In the genomic region with DNA sequence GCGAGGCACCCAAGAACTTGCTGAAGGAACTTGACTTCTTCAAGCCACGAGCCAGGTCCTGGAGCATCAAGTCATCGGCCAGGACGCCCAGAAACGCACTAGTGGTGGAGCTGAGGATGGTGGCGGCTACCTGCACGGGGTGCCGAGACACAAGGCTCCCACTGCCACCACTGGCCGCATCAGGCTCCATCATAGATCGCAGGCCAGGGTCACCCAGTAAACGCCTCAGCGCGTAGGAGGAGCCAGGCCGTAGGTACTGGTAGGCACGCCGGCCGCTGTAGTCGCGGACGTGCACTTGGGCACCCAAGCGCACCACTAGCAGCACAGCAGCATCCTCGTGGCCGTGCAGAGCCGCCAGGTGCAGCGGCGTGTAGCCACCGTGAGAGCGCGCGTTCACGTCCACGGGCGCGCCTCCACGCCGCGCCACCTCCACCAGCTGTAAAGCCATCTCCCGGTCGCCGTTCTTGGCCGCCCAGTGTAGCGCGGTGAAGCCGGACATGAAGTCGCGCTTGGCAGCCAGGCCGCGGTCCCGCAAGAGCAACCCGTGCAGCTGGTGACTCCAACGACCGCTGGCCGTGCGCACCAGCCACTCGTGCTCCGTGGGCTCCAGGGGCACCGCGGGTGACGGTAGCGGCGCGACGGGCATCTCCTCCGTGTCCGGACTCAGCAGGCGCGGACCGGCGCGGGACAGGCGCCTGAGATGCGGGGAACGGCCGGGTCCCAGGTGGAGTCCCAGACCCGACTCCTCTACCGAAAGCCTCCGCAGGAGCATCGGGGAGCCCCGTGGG, we compare ENCODE assay signal across 9 mouse cellular contexts. TPM values are rescaled to one million over a fixed set of nuclear protein-coding genes. Genes with fewer than 3 reads are reported as not detected.
A peak's percentile ranks its signal among the peaks of the same experiment; 100 is the strongest.
DNase-seq lines count a peak whose midpoint lies in the region; ATAC-seq and TF ChIP-seq lines count a peak whose summit lies in the region.
"Had no signal": no experiment of that assay in that cellular context is flagged by ENCODE, and none has a peak within 500 bp of the region (broad histone marks: within the 10 kb centered on the region; RNA-seq: fewer than 3 reads in every experiment).

No protein-coding gene starts in this region.

- peaks cover 19% of the 10 kb centered on the region for H3K4me1 ChIP-seq in heart, embryonic 15.5 days (replicated peaks)
- peaks cover 56% of the 10 kb centered on the region for H3K4me1 ChIP-seq in G1E (ENCODE audit: insufficient read depth, low read depth, low read length)
- H3K4me1 ChIP-seq in embryonic facial prominence, embryonic 10.5 days: peaks cover 33% of the 10 kb centered on the region
- peaks cover 15% of the 10 kb centered on the region; the same call in 1 of the 2 replicates for H3K4me1 ChIP-seq in intestine, embryonic 16.5 days (ENCODE audit: control insufficient read depth, insufficient read depth, low read length)

- H3K9me3 ChIP-seq in heart, embryonic 15.5 days (replicated peaks): no peaks in the 10 kb centered on the region
- H3K9me3 ChIP-seq in G1E (replicated peaks): peaks cover 13% of the 10 kb centered on the region
- peaks cover 8% of the 10 kb centered on the region for H3K9me3 ChIP-seq in embryonic facial prominence, embryonic 10.5 days
- no peaks in the 10 kb centered on the region for H3K9me3 ChIP-seq in intestine, embryonic 16.5 days (ENCODE audit: control insufficient read depth, low read length)

- H3K27ac ChIP-seq in heart, embryonic 15.5 days: no peak overlapping the region
- peak overlapping the region; percentile 54; the same call in 1 of the 2 replicates for H3K27ac ChIP-seq in embryonic facial prominence, embryonic 10.5 days (replicated peaks)
- no peak overlapping the region for H3K27ac ChIP-seq in intestine, embryonic 16.5 days (ENCODE audit: low read length)

- H3K27me3 ChIP-seq in heart, embryonic 15.5 days: peaks cover 82% of the 10 kb centered on the region
- H3K27me3 ChIP-seq in G1E (ENCODE audit: insufficient read depth, low read length): peaks cover 18% of the 10 kb centered on the region
- peaks cover 95% of the 10 kb centered on the region for H3K27me3 ChIP-seq in embryonic facial prominence, embryonic 10.5 days (replicated peaks; ENCODE audit: low read depth, poor library complexity, severe bottlenecking)
- H3K27me3 ChIP-seq in intestine, embryonic 16.5 days (replicated peaks; ENCODE audit: control insufficient read depth, insufficient read depth, low read length): peaks cover 51% of the 10 kb centered on the region

- 6% methylated on average over 79 of the region's 79 CpGs for WGBS in heart, embryonic 15.5 days
- 5% methylated on average over 79 of the region's 79 CpGs for WGBS in embryonic facial prominence, embryonic 10.5 days
- WGBS in intestine, embryonic 16.5 days: 5% methylated on average over 79 of the region's 79 CpGs

- DNase-seq in heart, postnatal 4 days: no peak
- no peak for DNase-seq in G1E (ENCODE audit: low spot score)
- DNase-seq in embryonic facial prominence, embryonic 10.5 days (ENCODE audit: low spot score): peak; percentile 67
- peak; percentile 64 for DNase-seq in neural tube, embryonic 10.5 days (ENCODE audit: extremely low spot score, low spot score)
- DNase-seq in frontal cortex, adult 2 months (ENCODE audit: extremely low spot score in 1 of 2, low spot score in 1 of 2): no peak

- no peaks in the 10 kb centered on the region for H3K36me3 ChIP-seq in heart, embryonic 15.5 days
- peaks cover 12% of the 10 kb centered on the region for H3K36me3 ChIP-seq in G1E (replicated peaks)
- H3K36me3 ChIP-seq in embryonic facial prominence, embryonic 10.5 days (replicated peaks): no peaks in the 10 kb centered on the region; the same call in 1 of the 2 replicates
- H3K36me3 ChIP-seq in intestine, embryonic 16.5 days (ENCODE audit: control insufficient read depth, insufficient read depth, low read length): no peaks in the 10 kb centered on the region

- peak; percentile 35; the same call in 1 of the 2 replicates for ATAC-seq in heart, embryonic 15.5 days (replicated peaks; ENCODE audit: insufficient number of reproducible peaks, insufficient read depth, low FRiP score, low read depth)
- no peak for ATAC-seq in G1E (ENCODE audit: extremely low read depth, insufficient number of reproducible peaks, low FRiP score, poor library complexity, severe bottlenecking)
- ATAC-seq in intestine, embryonic 16.5 days: no peak
- no peak for ATAC-seq in megakaryocyte progenitor cell, adult 5-6 weeks (replicated peaks; ENCODE audit: poor library complexity)

- TF ChIP-seq CTCF in G1E (IDR thresholded peaks at IDR 0.05; ENCODE audit: low read depth, low read length): no peak

- H3K4me2 ChIP-seq in heart, embryonic 15.5 days: peak overlapping the region; percentile 98
- H3K4me2 ChIP-seq in intestine, embryonic 16.5 days (ENCODE audit: low read depth, low read length): peak overlapping the region; percentile 90

- H3K4me3 ChIP-seq in heart, embryonic 15.5 days: peak overlapping the region; percentile 61
- H3K4me3 ChIP-seq in G1E (ENCODE audit: low read depth, low read length): peak overlapping the region; percentile 81
- H3K4me3 ChIP-seq in embryonic facial prominence, embryonic 10.5 days: peak overlapping the region; percentile 58
- peak overlapping the region; percentile 58 for H3K4me3 ChIP-seq in intestine, embryonic 16.5 days (ENCODE audit: low read length)

- H3K9ac ChIP-seq in heart, embryonic 15.5 days: peak overlapping the region; percentile 7
- peak overlapping the region; percentile 61 for H3K9ac ChIP-seq in intestine, embryonic 16.5 days (ENCODE audit: low read depth, low read length)

RNA-seq across cellular contexts. Expression of a gene that starts 1.4 kb away (rescaled TPM):
- not detected in 2 replicates for polyA plus RNA-seq in heart, embryonic 15.5 days (2015; fragmentation: Nextera tagmentation; extraction: Ambion mirVana)
- not detected for total RNA-seq in heart, postnatal 4 days (2021)
- total RNA-seq in G1E (2014; fragmentation: Nextera tagmentation) (not detected in 2 replicates), G1E (2017) (0.29 and 0.76 TPM in 2 replicates)
- polyA plus RNA-seq in G1E (2012): 0.27 TPM in 1 of 2 replicates, not detected in the other
- 0.16 TPM in 1 of 2 replicates, not detected in the other for polyA plus RNA-seq in embryonic facial prominence, embryonic 10.5 days (2016; fragmentation: Nextera tagmentation; extraction: Ambion mirVana)
- polyA plus RNA-seq in intestine, embryonic 16.5 days (2015; fragmentation: Nextera tagmentation; extraction: Ambion mirVana): not detected in 2 replicates
- total RNA-seq in megakaryocyte progenitor cell, adult 5-6 weeks (2015): not detected in 2 replicates
- not detected in 2 replicates for total RNA-seq in megakaryocyte progenitor cell, adult 5-6 weeks (2017)
- polyA plus RNA-seq in frontal cortex, adult 2 months (2012; rRNA removed): 0.42 and 0.46 TPM in 2 replicates
- polyA plus RNA-seq: large intestine, adult 2 months had no signal

RNA-seq across cellular contexts. Expression of a gene that starts 1.5 kb away (rescaled TPM):
- polyA plus RNA-seq in heart, embryonic 15.5 days (2015; fragmentation: Nextera tagmentation; extraction: Ambion mirVana): 0.34 and 0.48 TPM in 2 replicates
- under 1 TPM; 0.07 to 0.27 TPM for total RNA-seq in heart, postnatal 4 days (2021)
- total RNA-seq in G1E (2014; fragmentation: Nextera tagmentation) (6.8 TPM in 2 replicates), G1E (2017) (2.1 and 3.0 TPM in 2 replicates)
- polyA plus RNA-seq in G1E (2012): 4.9 and 6.1 TPM in 2 replicates
- 0.44 and 0.82 TPM in 2 replicates for polyA plus RNA-seq in embryonic facial prominence, embryonic 10.5 days (2016; fragmentation: Nextera tagmentation; extraction: Ambion mirVana)
- 0.31 and 0.32 TPM in 2 replicates for polyA plus RNA-seq in intestine, embryonic 16.5 days (2015; fragmentation: Nextera tagmentation; extraction: Ambion mirVana)
- total RNA-seq in megakaryocyte progenitor cell, adult 5-6 weeks (2015): 0.73 and 0.79 TPM in 2 replicates
- total RNA-seq in megakaryocyte progenitor cell, adult 5-6 weeks (2017): 0.29 and 0.91 TPM in 2 replicates
- polyA plus RNA-seq in frontal cortex, adult 2 months (2012; rRNA removed): 42.7 and 43.3 TPM in 2 replicates

RNA-seq across cellular contexts. Expression of a gene that starts 8.3 kb away (rescaled TPM):
- polyA plus RNA-seq in heart, embryonic 15.5 days (2015; fragmentation: Nextera tagmentation; extraction: Ambion mirVana): not detected in 2 replicates
- not detected for total RNA-seq in heart, postnatal 4 days (2021)
- not detected in 2 replicates for total RNA-seq in G1E (2014; fragmentation: Nextera tagmentation)
- 0.16 TPM in 1 of 2 replicates, not detected in the other for total RNA-seq in G1E (2017)
- not detected in 2 replicates for polyA plus RNA-seq in G1E (2012)
- not detected in 2 replicates for polyA plus RNA-seq in embryonic facial prominence, embryonic 10.5 days (2016; fragmentation: Nextera tagmentation; extraction: Ambion mirVana)
- polyA plus RNA-seq in intestine, embryonic 16.5 days (2015; fragmentation: Nextera tagmentation; extraction: Ambion mirVana): not detected in 2 replicates
- total RNA-seq in megakaryocyte progenitor cell, adult 5-6 weeks (2015): not detected in 2 replicates
- total RNA-seq in megakaryocyte progenitor cell, adult 5-6 weeks (2017): not detected in 2 replicates
- polyA plus RNA-seq in frontal cortex, adult 2 months (2012; rRNA removed): not detected in 2 replicates
- polyA plus RNA-seq: large intestine, adult 2 months had no signal

RNA-seq across cellular contexts. Expression of a gene that starts 21.6 kb away (rescaled TPM):
- 2.5 and 2.6 TPM in 2 replicates for polyA plus RNA-seq in heart, embryonic 15.5 days (2015; fragmentation: Nextera tagmentation; extraction: Ambion mirVana)
- total RNA-seq in heart, postnatal 4 days (2021): 1 to 10 TPM in 1 of 2 experiments, under 1 TPM in 1; 0.93 to 1.1 TPM
- total RNA-seq in G1E (2014; fragmentation: Nextera tagmentation) (not detected in 2 replicates), G1E (2017) (0.11 TPM in 1 of 2 replicates, not detected in the other)
- not detected in 2 replicates for polyA plus RNA-seq in G1E (2012)
- 2.3 and 2.4 TPM in 2 replicates for polyA plus RNA-seq in embryonic facial prominence, embryonic 10.5 days (2016; fragmentation: Nextera tagmentation; extraction: Ambion mirVana)
- polyA plus RNA-seq in intestine, embryonic 16.5 days (2015; fragmentation: Nextera tagmentation; extraction: Ambion mirVana): 1.3 and 1.4 TPM in 2 replicates
- total RNA-seq in megakaryocyte progenitor cell, adult 5-6 weeks (2015): 0.02 TPM in 1 of 2 replicates, not detected in the other
- not detected in 2 replicates for total RNA-seq in megakaryocyte progenitor cell, adult 5-6 weeks (2017)
- polyA plus RNA-seq in frontal cortex, adult 2 months (2012; rRNA removed): 7.4 and 8.1 TPM in 2 replicates

RNA-seq across cellular contexts. Expression of a gene that starts 21.7 kb away (rescaled TPM):
- 0.16 TPM in 1 of 2 replicates, not detected in the other for polyA plus RNA-seq in heart, embryonic 15.5 days (2015; fragmentation: Nextera tagmentation; extraction: Ambion mirVana)
- total RNA-seq in heart, postnatal 4 days (2021): not detected
- total RNA-seq in G1E (2014; fragmentation: Nextera tagmentation) (not detected in 2 replicates), G1E (2017) (not detected in 2 replicates)
- not detected in 2 replicates for polyA plus RNA-seq in G1E (2012)
- 0.16 and 0.19 TPM in 2 replicates for polyA plus RNA-seq in embryonic facial prominence, embryonic 10.5 days (2016; fragmentation: Nextera tagmentation; extraction: Ambion mirVana)
- polyA plus RNA-seq in intestine, embryonic 16.5 days (2015; fragmentation: Nextera tagmentation; extraction: Ambion mirVana): 0.06 and 0.07 TPM in 2 replicates
- not detected in 2 replicates for total RNA-seq in megakaryocyte progenitor cell, adult 5-6 weeks (2015)
- not detected in 2 replicates for total RNA-seq in megakaryocyte progenitor cell, adult 5-6 weeks (2017)
- polyA plus RNA-seq in frontal cortex, adult 2 months (2012; rRNA removed): 0.08 and 0.10 TPM in 2 replicates

Comparison
In these comparisons a context has a peak if more than half of its experiments do, and no peak if none do; other contexts are left out.
1. DNase-seq: peak in embryonic facial prominence, embryonic 10.5 days (single experiment) and neural tube, embryonic 10.5 days (single experiment); none in heart, postnatal 4 days (single experiment), G1E (single experiment) and frontal cortex, adult 2 months (0 of 2).
2. Peak in every context shown above with its lines, with median percentiles within 50 percentile points of each other: H3K4me3 ChIP-seq.